Mouse (Mus musculus): ENCODE data around the gene Frmd4b. TPM values are rescaled to one million over a fixed set of nuclear protein-coding genes. Genes with fewer than 3 reads are reported as not detected.

The Frmd4b gene
- 9.7 and 13.7 TPM in 2 replicates for polyA plus RNA-seq (2014; fragmentation: Nextera tagmentation; extraction: Ambion mirVana)

GRCm38 (mm10) chr6:97617266-97617743 is at the start of gene Frmd4b:
Gene Frmd4b (minus strand): TSS chr6:97617541.
- Histone ChIP-seq H3K27me3 (ENCODE audit: control insufficient read depth, insufficient read depth, low read length) (peaks cover 3% of the 10 kb centered on the region; the same call in 1 of the 2 replicates), H3K9ac (ENCODE audit: low read depth, low read length) (peak within 1 kb of the TSS; percentile 59), H3K4me2 (replicated peaks; ENCODE audit: low read depth, low read length) (peak within 1 kb of the TSS; percentile 89), H3K9me3 (ENCODE audit: control insufficient read depth, low read length) (no peaks in the 10 kb centered on the region), H3K4me3 (ENCODE audit: low read length) (peak within 1 kb of the TSS; percentile 71), H3K4me1 (ENCODE audit: control insufficient read depth, insufficient read depth, low read length) (peaks cover 3% of the 10 kb centered on the region), H3K36me3 (ENCODE audit: control insufficient read depth, insufficient read depth, low read length) (no peaks in the 10 kb centered on the region), H3K27ac (ENCODE audit: low read depth, low read length) (peak within 1 kb of the TSS; percentile 9; the same call in 1 of the 2 replicates)
- peak; percentile 89 for ATAC-seq (ENCODE audit: low FRiP score, low TSS enrichment)
- under 1% methylated on average over 42 of the region's 42 CpGs for WGBS

GRCm38 (mm10) chr6:97666417-97666816 is 49.1 kb upstream of the Frmd4b start:
- no peak overlapping the region for H3K4me2 ChIP-seq (replicated peaks; ENCODE audit: low read depth, low read length)
- H3K9me3 ChIP-seq (ENCODE audit: control insufficient read depth, low read length): no peaks in the 10 kb centered on the region
- H3K27me3 ChIP-seq (ENCODE audit: control insufficient read depth, insufficient read depth, low read length): no peaks in the 10 kb centered on the region
- peaks cover 9% of the 10 kb centered on the region; the same call in 1 of the 2 replicates for H3K4me1 ChIP-seq (ENCODE audit: control insufficient read depth, insufficient read depth, low read length)
- no peak for ATAC-seq (ENCODE audit: low FRiP score, low TSS enrichment)
- H3K36me3 ChIP-seq (ENCODE audit: control insufficient read depth, insufficient read depth, low read length): no peaks in the 10 kb centered on the region
- whole genome bisulfite sequencing: 9% methylated on average over 2 of the region's 2 CpGs
- H3K27ac ChIP-seq (ENCODE audit: low read depth, low read length): no peak overlapping the region
- no peak overlapping the region for H3K4me3 ChIP-seq (ENCODE audit: low read length)
- no peak overlapping the region for H3K9ac ChIP-seq (ENCODE audit: low read depth, low read length)

GRCm38 (mm10) chr6:97658921-97659320 is 41.6 kb upstream of the Frmd4b start:
- H3K4me2 ChIP-seq (replicated peaks; ENCODE audit: low read depth, low read length): no peak overlapping the region
- H3K4me3 ChIP-seq (ENCODE audit: low read length): no peak overlapping the region
- no peaks in the 10 kb centered on the region for H3K36me3 ChIP-seq (ENCODE audit: control insufficient read depth, insufficient read depth, low read length)
- no peak overlapping the region for H3K9ac ChIP-seq (ENCODE audit: low read depth, low read length)
- no peaks in the 10 kb centered on the region for H3K4me1 ChIP-seq (ENCODE audit: control insufficient read depth, insufficient read depth, low read length)
- no peaks in the 10 kb centered on the region for H3K27me3 ChIP-seq (ENCODE audit: control insufficient read depth, insufficient read depth, low read length)
- H3K27ac ChIP-seq (ENCODE audit: low read depth, low read length): no peak overlapping the region
- ATAC-seq (ENCODE audit: low FRiP score, low TSS enrichment): no peak
- no peaks in the 10 kb centered on the region for H3K9me3 ChIP-seq (ENCODE audit: control insufficient read depth, low read length)
- 89% methylated on average over 6 of the region's 6 CpGs for WGBS

GRCm38 (mm10) chr6:97655986-97656385 is 38.6 kb upstream of the Frmd4b start:
- 82% methylated on average over 3 of the region's 3 CpGs for WGBS
- no peak for ATAC-seq (ENCODE audit: low FRiP score, low TSS enrichment)
- H3K36me3 ChIP-seq (ENCODE audit: control insufficient read depth, insufficient read depth, low read length): no peaks in the 10 kb centered on the region

GRCm38 (mm10) chr6:97647501-97647900 is 30.2 kb upstream of the Frmd4b start:
- H3K27me3 ChIP-seq (ENCODE audit: control insufficient read depth, insufficient read depth, low read length): no peaks in the 10 kb centered on the region
- H3K9ac ChIP-seq (ENCODE audit: low read depth, low read length): no peak overlapping the region
- 95% methylated on average over 14 of the region's 14 CpGs for WGBS

More at GRCm38 (mm10) chr6:97655986-97656385, 38.6 kb upstream of the Frmd4b start:
- Histone ChIP-seq H3K27ac (ENCODE audit: low read depth, low read length) (no peak overlapping the region), H3K27me3 (ENCODE audit: control insufficient read depth, insufficient read depth, low read length) (no peaks in the 10 kb centered on the region), H3K4me2 (replicated peaks; ENCODE audit: low read depth, low read length) (no peak overlapping the region), H3K4me1 (ENCODE audit: control insufficient read depth, insufficient read depth, low read length) (no peaks in the 10 kb centered on the region), H3K9ac (ENCODE audit: low read depth, low read length) (no peak overlapping the region), H3K4me3 (ENCODE audit: low read length) (no peak overlapping the region), H3K9me3 (ENCODE audit: control insufficient read depth, low read length) (no peaks in the 10 kb centered on the region)

GRCm38 (mm10) chr6:97623330-97623729 is 6.0 kb upstream of the Frmd4b start:
- 51% methylated on average over 9 of the region's 9 CpGs for WGBS
- Histone ChIP-seq H3K9me3 (ENCODE audit: control insufficient read depth, low read length) (no peaks in the 10 kb centered on the region), H3K4me1 (ENCODE audit: control insufficient read depth, insufficient read depth, low read length) (no peaks in the 10 kb centered on the region)

More at GRCm38 (mm10) chr6:97647501-97647900, 30.2 kb upstream of the Frmd4b start:
- ATAC-seq (ENCODE audit: low FRiP score, low TSS enrichment): no peak
- Histone ChIP-seq H3K36me3 (ENCODE audit: control insufficient read depth, insufficient read depth, low read length) (no peaks in the 10 kb centered on the region), H3K4me2 (replicated peaks; ENCODE audit: low read depth, low read length) (no peak overlapping the region), H3K4me3 (ENCODE audit: low read length) (no peak overlapping the region), H3K27ac (ENCODE audit: low read depth, low read length) (no peak overlapping the region), H3K9me3 (ENCODE audit: control insufficient read depth, low read length) (no peaks in the 10 kb centered on the region), H3K4me1 (ENCODE audit: control insufficient read depth, insufficient read depth, low read length) (no peaks in the 10 kb centered on the region)

GRCm38 (mm10) chr6:97622236-97622635 is 4.9 kb upstream of the Frmd4b start:
- Histone ChIP-seq H3K27me3 (ENCODE audit: control insufficient read depth, insufficient read depth, low read length) (no peaks in the 10 kb centered on the region), H3K4me1 (ENCODE audit: control insufficient read depth, insufficient read depth, low read length) (no peaks in the 10 kb centered on the region), H3K27ac (ENCODE audit: low read depth, low read length) (no peak overlapping the region), H3K9ac (ENCODE audit: low read depth, low read length) (no peak overlapping the region), H3K9me3 (ENCODE audit: control insufficient read depth, low read length) (no peaks in the 10 kb centered on the region), H3K36me3 (ENCODE audit: control insufficient read depth, insufficient read depth, low read length) (no peaks in the 10 kb centered on the region), H3K4me2 (replicated peaks; ENCODE audit: low read depth, low read length) (no peak overlapping the region), H3K4me3 (ENCODE audit: low read length) (no peak overlapping the region)
- ATAC-seq (ENCODE audit: low FRiP score, low TSS enrichment): no peak
- WGBS: 57% methylated on average over 5 of the region's 5 CpGs

More at GRCm38 (mm10) chr6:97623330-97623729, 6.0 kb upstream of the Frmd4b start:
- Histone ChIP-seq H3K9ac (ENCODE audit: low read depth, low read length) (no peak overlapping the region), H3K36me3 (ENCODE audit: control insufficient read depth, insufficient read depth, low read length) (no peaks in the 10 kb centered on the region), H3K4me3 (ENCODE audit: low read length) (no peak overlapping the region), H3K27ac (ENCODE audit: low read depth, low read length) (no peak overlapping the region), H3K27me3 (ENCODE audit: control insufficient read depth, insufficient read depth, low read length) (no peaks in the 10 kb centered on the region), H3K4me2 (replicated peaks; ENCODE audit: low read depth, low read length) (no peak overlapping the region)
- no peak for ATAC-seq (ENCODE audit: low FRiP score, low TSS enrichment)

GRCm38 (mm10) chr6:97617774-97618173 is 433 bp upstream of the Frmd4b start:
- Histone ChIP-seq H3K4me1 (ENCODE audit: control insufficient read depth, insufficient read depth, low read length) (peaks cover 3% of the 10 kb centered on the region), H3K4me2 (replicated peaks; ENCODE audit: low read depth, low read length) (peak overlapping the region; percentile 89), H3K4me3 (ENCODE audit: low read length) (peak overlapping the region; percentile 71), H3K27me3 (ENCODE audit: control insufficient read depth, insufficient read depth, low read length) (peaks cover 3% of the 10 kb centered on the region; the same call in 1 of the 2 replicates), H3K9ac (ENCODE audit: low read depth, low read length) (peak overlapping the region; percentile 59), H3K36me3 (ENCODE audit: control insufficient read depth, insufficient read depth, low read length) (no peaks in the 10 kb centered on the region), H3K9me3 (ENCODE audit: control insufficient read depth, low read length) (no peaks in the 10 kb centered on the region), H3K27ac (ENCODE audit: low read depth, low read length) (no peak overlapping the region)
- no peak for ATAC-seq (ENCODE audit: low FRiP score, low TSS enrichment)
- WGBS: 25% methylated on average over 7 of the region's 7 CpGs

GRCm38 (mm10) chr6:97616658-97617265 is 579 bp downstream of the Frmd4b start:
- Histone ChIP-seq H3K4me1 (ENCODE audit: control insufficient read depth, insufficient read depth, low read length) (peaks cover 3% of the 10 kb centered on the region), H3K9me3 (ENCODE audit: control insufficient read depth, low read length) (no peaks in the 10 kb centered on the region), H3K4me3 (ENCODE audit: low read length) (peak overlapping the region; percentile 71), H3K36me3 (ENCODE audit: control insufficient read depth, insufficient read depth, low read length) (no peaks in the 10 kb centered on the region), H3K4me2 (replicated peaks; ENCODE audit: low read depth, low read length) (peak overlapping the region; percentile 89), H3K27ac (ENCODE audit: low read depth, low read length) (peak overlapping the region; percentile 9; the same call in 1 of the 2 replicates), H3K27me3 (ENCODE audit: control insufficient read depth, insufficient read depth, low read length) (peaks cover 3% of the 10 kb centered on the region; the same call in 1 of the 2 replicates), H3K9ac (ENCODE audit: low read depth, low read length) (peak overlapping the region; percentile 59)
- ATAC-seq (ENCODE audit: low FRiP score, low TSS enrichment): peak; percentile 76
- WGBS: under 1% methylated on average over 40 of the region's 40 CpGs

Measured in kidney, embryonic 14.5 days (tissue).